Mouse (Mus musculus): ENCODE data around the gene Maco1. TPM values are rescaled to one million over a fixed set of nuclear protein-coding genes. Genes with fewer than 3 reads are reported as not detected.
A peak's percentile ranks its signal among the peaks of the same experiment; 100 is the strongest.

Maco1 gene
- polyA plus RNA-seq, 1 experiment from 2014 or later: 67.5 TPM

DNA sequence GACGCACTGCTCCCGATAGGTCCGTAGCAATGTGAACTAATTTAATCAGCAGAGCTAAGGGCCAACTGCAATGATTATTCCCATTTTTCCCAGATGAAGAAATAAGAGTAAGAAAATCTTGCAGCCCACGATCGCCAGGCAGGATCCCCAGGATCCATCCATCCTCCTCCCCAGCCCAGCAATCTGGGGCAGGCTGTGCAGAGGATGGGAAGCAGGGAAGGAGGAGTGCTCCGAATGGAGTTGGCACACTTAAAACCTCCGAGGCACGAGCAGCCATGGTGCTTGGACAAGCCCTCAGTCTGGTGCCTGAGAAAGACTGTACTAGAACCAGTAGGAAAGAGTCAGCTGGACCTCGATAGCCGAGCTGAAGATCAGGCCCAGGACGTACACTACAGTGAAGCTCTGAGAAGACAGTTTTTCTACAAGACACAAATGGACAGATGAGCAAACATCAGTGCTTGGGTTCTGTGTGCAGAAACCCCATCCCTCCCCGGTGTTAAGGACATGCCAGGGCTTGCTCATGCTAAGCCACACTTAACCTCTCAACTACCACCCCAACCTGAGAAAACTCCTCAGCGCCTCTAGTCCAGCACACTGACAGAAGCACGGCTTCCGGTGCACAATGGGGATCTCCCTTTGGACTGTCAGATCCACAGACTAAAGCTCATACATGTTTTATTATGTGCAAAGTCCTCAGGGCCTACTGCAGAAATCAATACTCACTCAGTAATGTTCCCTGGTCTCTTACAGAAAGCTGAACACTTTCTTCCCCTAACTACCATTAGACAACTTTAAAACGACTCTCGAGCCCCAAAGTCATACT, 39.5 kb downstream of the Maco1 start:
- Histone ChIP-seq H3K36me3 (peaks cover 64% of the 10 kb centered on the region), H3K27ac (no peak overlapping the region), H3K4me3 (no peak overlapping the region), H3K27me3 (no peaks in the 10 kb centered on the region), H3K9ac (no peak overlapping the region), H3K9me3 (no peaks in the 10 kb centered on the region), H3K4me1 (no peaks in the 10 kb centered on the region), H3K4me2 (no peak overlapping the region)
- WGBS: 86% methylated on average over 17 of the region's 17 CpGs
- ATAC-seq (ENCODE audit: insufficient number of reproducible peaks, insufficient read depth, low FRiP score, low TSS enrichment, low read depth): no peak

DNA sequence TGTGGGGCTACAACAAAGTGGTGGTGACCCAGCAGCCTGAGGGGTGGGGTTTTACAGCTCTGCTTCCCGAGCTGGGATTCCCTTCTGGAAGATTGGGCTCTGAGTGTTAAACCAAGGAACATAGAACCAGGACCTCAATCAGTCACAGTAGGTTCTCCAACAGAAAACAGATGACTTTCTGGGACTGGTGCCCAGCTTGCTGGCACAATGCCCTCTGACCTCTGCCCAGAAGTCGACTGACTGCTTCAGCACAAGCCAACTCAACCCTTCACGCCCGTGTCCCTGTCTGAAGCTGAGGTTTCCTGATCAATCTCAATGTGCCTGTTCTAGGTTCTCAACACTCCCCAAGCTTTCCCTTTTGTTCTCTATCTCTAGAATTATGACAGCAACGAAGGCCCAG, 48.4 kb downstream of the Maco1 start:
- Histone ChIP-seq H3K9ac (no peak overlapping the region), H3K27ac (no peak overlapping the region), H3K4me3 (no peak overlapping the region), H3K4me2 (no peak overlapping the region), H3K27me3 (no peaks in the 10 kb centered on the region), H3K9me3 (no peaks in the 10 kb centered on the region), H3K36me3 (peaks cover 86% of the 10 kb centered on the region), H3K4me1 (peaks cover 40% of the 10 kb centered on the region)
- 57% methylated on average over 5 of the region's 5 CpGs for WGBS
- ATAC-seq (ENCODE audit: insufficient number of reproducible peaks, insufficient read depth, low FRiP score, low TSS enrichment, low read depth): no peak

DNA sequence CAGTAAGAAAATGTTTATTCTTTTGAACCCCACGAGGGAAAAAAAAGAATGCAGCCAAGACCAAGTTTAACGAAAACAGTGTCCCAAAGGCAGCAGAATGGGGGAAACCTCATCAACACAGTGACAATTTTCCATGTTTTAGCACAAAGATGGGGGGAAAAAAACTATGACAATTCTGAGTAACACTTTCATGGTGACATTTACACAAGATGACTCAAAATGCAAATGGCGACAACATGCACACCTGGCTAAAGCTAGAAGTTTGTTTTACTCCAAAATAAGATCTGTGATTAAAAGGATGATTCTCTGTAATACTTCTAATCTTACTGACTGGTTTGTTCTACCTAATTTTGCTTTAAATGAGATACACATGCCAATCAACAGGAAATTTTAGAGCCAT, 50.4 kb downstream of the Maco1 start:
- Histone ChIP-seq H3K27ac (peak overlapping the region; percentile 34; the same call in 1 of the 2 replicates), H3K36me3 (peaks cover 66% of the 10 kb centered on the region), H3K27me3 (no peaks in the 10 kb centered on the region), H3K4me1 (peaks cover 47% of the 10 kb centered on the region), H3K9me3 (no peaks in the 10 kb centered on the region), H3K4me3 (no peak overlapping the region), H3K4me2 (no peak overlapping the region), H3K9ac (no peak overlapping the region)
- ATAC-seq (ENCODE audit: insufficient number of reproducible peaks, insufficient read depth, low FRiP score, low TSS enrichment, low read depth): no peak
- WGBS: 78% methylated on average over 3 of the region's 3 CpGs

DNA sequence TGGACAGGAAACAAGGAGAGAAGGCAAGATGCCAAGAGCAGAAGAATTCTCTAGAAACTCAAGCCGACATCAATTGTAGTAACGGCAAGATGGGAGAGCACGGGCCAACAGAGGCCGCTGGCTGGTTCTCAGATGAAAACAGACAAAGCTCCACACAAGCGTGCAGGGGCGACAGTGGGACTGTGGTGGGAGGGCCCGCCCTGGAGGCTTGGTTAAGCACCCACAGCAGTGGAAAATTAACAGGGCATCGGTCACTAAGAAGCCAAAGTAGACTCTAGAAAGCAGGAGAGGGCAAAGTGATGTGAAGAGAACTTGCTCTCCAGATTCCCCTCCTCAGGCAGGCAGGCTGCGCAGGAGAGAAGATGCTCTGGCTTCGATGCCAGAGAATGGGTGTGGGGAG, 51.0 kb downstream of the Maco1 start:
- H3K36me3 ChIP-seq: peaks cover 61% of the 10 kb centered on the region
- no peaks in the 10 kb centered on the region for H3K9me3 ChIP-seq
- peaks cover 53% of the 10 kb centered on the region for H3K4me1 ChIP-seq
- no peak for ATAC-seq (ENCODE audit: insufficient number of reproducible peaks, insufficient read depth, low FRiP score, low TSS enrichment, low read depth)
- no peak overlapping the region for H3K9ac ChIP-seq
- 79% methylated on average over 10 of the region's 10 CpGs for WGBS
- H3K4me2 ChIP-seq: no peak overlapping the region
- H3K27ac ChIP-seq: no peak overlapping the region
- no peaks in the 10 kb centered on the region for H3K27me3 ChIP-seq
- H3K4me3 ChIP-seq: no peak overlapping the region

DNA sequence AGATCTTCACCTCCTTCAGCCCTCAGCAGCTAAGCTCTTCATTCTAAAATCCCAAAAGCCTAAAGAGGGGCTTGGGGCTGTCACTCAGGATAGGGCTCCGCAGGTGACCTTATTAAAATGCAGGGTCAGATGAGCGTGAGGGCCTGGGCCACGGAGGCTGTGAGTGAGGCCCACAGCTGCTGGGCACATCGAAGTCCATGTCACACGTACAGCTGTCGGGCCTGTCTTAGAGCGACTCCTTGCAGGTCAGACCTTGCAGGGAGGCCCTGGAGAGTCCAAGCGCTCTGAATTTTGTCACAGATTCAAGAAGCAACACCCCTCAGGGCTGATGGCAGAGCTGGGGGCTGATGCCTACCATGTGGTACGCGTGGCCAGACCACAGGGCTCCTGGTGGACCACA, 52.5 kb downstream of the Maco1 start:
- Histone ChIP-seq H3K9me3 (no peaks in the 10 kb centered on the region), H3K4me1 (peaks cover 67% of the 10 kb centered on the region), H3K27ac (peak overlapping the region; percentile 39; the same call in 1 of the 2 replicates), H3K27me3 (no peaks in the 10 kb centered on the region), H3K36me3 (peaks cover 47% of the 10 kb centered on the region), H3K4me3 (no peak overlapping the region), H3K9ac (no peak overlapping the region), H3K4me2 (no peak overlapping the region)
- no peak for ATAC-seq (ENCODE audit: insufficient number of reproducible peaks, insufficient read depth, low FRiP score, low TSS enrichment, low read depth)
- WGBS: 71% methylated on average over 10 of the region's 10 CpGs

DNA sequence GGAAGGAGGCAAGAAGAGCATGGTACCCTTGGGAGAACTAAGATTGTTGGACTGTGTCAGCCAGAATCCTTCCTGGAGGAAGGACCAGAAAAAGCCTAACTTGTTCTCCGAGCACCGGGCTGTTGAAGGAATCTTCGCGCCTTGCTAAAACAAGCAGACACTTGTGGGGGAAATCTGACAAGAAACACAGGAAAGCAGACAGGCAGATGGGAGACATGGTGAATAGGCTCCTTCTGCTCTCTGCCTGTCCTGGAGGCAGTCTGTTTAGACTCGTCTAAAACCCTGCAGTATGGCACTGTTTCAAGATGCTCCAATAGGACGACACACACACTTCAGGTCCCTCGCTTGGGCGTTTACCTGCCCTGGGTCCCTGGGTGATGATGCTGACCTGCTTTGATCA, 53.0 kb downstream of the Maco1 start:
- ATAC-seq (ENCODE audit: insufficient number of reproducible peaks, insufficient read depth, low FRiP score, low TSS enrichment, low read depth): no peak
- no peak overlapping the region for H3K4me2 ChIP-seq
- 0 out of 2 replicates have a peak overlapping the region, but pooled peaks have one; percentile 39 for H3K27ac ChIP-seq
- peaks cover 41% of the 10 kb centered on the region for H3K36me3 ChIP-seq
- H3K9ac ChIP-seq: no peak overlapping the region
- peaks cover 64% of the 10 kb centered on the region for H3K4me1 ChIP-seq
- WGBS: 57% methylated on average over 8 of the region's 8 CpGs
- H3K9me3 ChIP-seq: no peaks in the 10 kb centered on the region
- H3K4me3 ChIP-seq: no peak overlapping the region
- no peaks in the 10 kb centered on the region for H3K27me3 ChIP-seq

DNA sequence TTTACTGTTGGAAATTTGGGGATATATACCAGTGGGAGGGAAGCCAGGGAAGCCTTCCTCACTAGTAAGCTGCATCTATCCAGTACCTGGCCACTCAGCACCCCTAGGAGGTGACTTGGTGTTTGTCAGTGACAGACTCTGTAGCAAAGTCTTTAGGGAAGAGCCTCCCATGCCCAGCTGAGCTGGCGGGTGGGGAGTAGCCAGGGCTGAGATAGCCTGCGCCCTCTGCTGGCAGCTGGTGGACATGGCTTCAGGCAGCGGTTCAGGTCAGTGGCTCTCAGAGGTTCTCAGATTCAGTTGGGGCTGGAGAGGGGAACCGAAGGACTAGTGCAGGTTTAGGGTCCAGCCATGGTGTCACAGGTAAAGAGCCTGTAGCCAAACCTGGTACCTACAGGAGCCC, 53.9 kb downstream of the Maco1 start:
- peaks cover 56% of the 10 kb centered on the region for H3K4me1 ChIP-seq
- H3K27me3 ChIP-seq: no peaks in the 10 kb centered on the region
- H3K9ac ChIP-seq: no peak overlapping the region
- no peak for ATAC-seq (ENCODE audit: insufficient number of reproducible peaks, insufficient read depth, low FRiP score, low TSS enrichment, low read depth)
- no peak overlapping the region for H3K4me3 ChIP-seq
- 7% methylated on average over 4 of the region's 4 CpGs for WGBS
- no peak overlapping the region for H3K4me2 ChIP-seq
- no peaks in the 10 kb centered on the region for H3K9me3 ChIP-seq
- H3K27ac ChIP-seq: no peak overlapping the region
- peaks cover 34% of the 10 kb centered on the region for H3K36me3 ChIP-seq

DNA sequence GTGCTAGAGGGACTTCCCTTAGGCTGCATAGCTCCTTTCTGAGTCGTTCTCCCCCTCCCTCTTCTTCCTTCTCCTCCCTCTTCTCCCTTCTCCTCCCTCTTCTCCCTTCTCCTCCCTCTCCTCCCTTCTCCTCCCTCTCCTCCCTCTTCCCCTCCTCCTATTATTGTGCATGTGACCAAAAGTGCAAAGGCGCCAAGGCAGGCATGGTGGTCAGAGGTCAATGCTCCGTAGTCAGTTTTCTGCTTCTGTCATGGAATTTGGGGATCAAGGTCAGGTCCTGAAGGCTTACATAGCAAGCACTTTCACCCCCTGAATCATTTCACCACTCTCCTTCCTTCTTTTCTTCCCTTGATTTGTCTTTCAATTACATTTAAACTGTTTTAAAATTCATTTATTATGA, 54.3 kb downstream of the Maco1 start:
- 54% methylated on average over 3 of the region's 3 CpGs for WGBS
- no peak for ATAC-seq (ENCODE audit: insufficient number of reproducible peaks, insufficient read depth, low FRiP score, low TSS enrichment, low read depth)
- H3K9ac ChIP-seq: no peak overlapping the region

DNA sequence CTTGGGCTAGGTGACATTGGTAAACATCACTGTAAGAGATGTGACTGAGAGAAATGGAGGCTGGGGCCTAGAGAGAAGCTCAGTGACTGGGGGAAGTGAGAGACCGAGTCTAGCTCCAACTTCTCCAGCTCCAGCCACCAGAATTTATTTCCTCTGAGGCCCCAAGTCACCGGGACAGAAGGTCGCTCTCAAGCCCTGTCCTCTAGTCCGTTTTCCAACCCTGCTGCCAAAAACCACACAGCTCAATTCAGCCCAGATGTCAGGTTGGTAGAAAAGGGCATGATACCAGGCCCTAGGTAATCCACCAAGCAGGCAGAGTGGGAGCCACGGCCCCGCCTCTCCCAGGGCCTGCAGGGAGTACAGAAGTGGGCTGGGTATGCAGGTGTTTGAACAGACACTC, 55.5 kb downstream of the Maco1 start:
- H3K4me3 ChIP-seq: no peak overlapping the region
- no peak overlapping the region for H3K4me2 ChIP-seq
- peaks cover 43% of the 10 kb centered on the region for H3K4me1 ChIP-seq
- H3K27me3 ChIP-seq: no peaks in the 10 kb centered on the region
- H3K9ac ChIP-seq: no peak overlapping the region
- H3K36me3 ChIP-seq: peaks cover 22% of the 10 kb centered on the region
- no peak for ATAC-seq (ENCODE audit: insufficient number of reproducible peaks, insufficient read depth, low FRiP score, low TSS enrichment, low read depth)
- no peaks in the 10 kb centered on the region for H3K9me3 ChIP-seq
- WGBS: 62% methylated on average over 6 of the region's 6 CpGs
- H3K27ac ChIP-seq: no peak overlapping the region

More for the DNA sequence above, 54.3 kb downstream of the Maco1 start:
- Histone ChIP-seq H3K4me2 (no peak overlapping the region), H3K9me3 (no peaks in the 10 kb centered on the region), H3K36me3 (peaks cover 30% of the 10 kb centered on the region), H3K27me3 (no peaks in the 10 kb centered on the region), H3K4me1 (peaks cover 53% of the 10 kb centered on the region), H3K27ac (no peak overlapping the region), H3K4me3 (no peak overlapping the region)

DNA sequence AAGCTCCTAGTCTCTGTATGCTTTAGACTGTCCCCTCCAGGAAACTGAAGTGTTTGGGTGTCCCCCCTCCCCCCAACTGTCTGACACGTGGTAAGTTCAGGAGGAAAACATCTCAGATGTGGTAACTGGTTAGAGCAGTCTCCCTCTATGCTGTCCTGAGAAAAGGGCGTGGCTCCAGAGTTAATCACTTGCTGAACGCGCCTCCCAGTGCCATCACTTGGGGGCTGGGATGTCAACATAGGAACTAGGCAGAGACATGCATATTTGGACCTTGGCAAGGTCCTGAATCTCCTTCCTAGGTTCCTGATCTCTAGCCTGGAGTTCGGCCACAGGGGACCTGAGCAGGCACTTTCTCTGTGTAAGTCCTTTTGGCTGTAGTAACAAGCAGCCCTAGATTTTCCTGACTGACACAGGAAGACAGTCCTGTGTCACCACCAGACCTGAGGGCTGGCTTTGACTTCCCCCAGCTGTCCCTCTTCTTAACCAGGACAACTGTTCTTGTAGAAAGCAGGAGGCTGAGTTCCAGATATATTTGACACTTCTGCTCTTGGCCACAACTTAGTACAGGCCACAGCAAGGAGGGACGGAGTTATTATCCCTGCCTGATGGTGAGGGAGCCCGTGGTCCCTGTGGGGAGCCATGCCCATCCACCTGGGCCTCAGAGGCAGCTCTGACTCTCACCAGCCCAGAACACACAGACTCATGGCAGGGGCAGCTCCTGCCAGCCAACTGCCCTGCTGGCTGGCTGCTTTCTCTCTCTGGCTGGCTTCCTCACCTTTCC, 56.4 kb downstream of the Maco1 start:
- ATAC-seq (ENCODE audit: insufficient number of reproducible peaks, insufficient read depth, low FRiP score, low TSS enrichment, low read depth): no peak
- 0 out of 2 replicates have a peak overlapping the region, but pooled peaks have one; percentile 21 for H3K9ac ChIP-seq
- no peak overlapping the region for H3K4me2 ChIP-seq
- 21% methylated on average over 7 of the region's 7 CpGs for WGBS
- H3K4me1 ChIP-seq: peaks cover 35% of the 10 kb centered on the region
- no peak overlapping the region for H3K4me3 ChIP-seq
- H3K36me3 ChIP-seq: peaks cover 14% of the 10 kb centered on the region
- no peaks in the 10 kb centered on the region for H3K27me3 ChIP-seq
- no peaks in the 10 kb centered on the region for H3K9me3 ChIP-seq
- no peak overlapping the region for H3K27ac ChIP-seq

DNA sequence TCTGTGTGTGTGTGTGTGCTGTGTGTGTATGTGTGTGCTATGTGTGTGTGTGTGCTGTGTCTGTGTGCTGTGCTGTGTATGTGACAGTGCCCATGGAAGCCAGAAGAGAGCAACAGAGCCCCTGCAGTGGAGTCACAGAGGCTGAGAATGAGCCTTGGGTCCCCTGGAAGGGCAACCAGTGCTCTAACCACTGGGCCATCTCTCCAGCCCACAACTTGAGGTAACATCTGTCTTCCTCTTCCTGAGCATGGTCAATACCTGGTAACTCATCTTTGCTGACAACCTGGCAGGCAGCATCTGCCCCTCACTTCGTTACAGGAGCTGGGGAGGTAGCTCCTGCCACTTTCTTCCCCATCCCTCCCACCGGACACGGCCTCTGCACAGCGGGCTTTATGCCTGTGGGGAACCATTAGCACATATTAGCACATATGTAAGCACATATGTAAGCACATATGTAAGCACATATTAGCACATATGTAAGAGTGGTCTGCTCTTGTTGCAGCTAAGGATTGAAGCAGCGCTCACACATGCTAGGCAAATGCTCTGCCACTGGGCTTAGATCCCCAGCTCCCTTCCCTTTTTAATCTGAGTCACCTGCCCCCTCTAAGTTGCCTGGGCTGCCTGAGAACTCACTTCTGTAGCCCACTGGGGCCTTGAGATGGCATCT, 57.2 kb downstream of the Maco1 start:
- ATAC-seq (ENCODE audit: insufficient number of reproducible peaks, insufficient read depth, low FRiP score, low TSS enrichment, low read depth): no peak
- H3K27ac ChIP-seq: no peak overlapping the region
- peaks cover 35% of the 10 kb centered on the region for H3K4me1 ChIP-seq
- H3K4me2 ChIP-seq: no peak overlapping the region
- no peaks in the 10 kb centered on the region for H3K27me3 ChIP-seq
- WGBS: 73% methylated on average over 5 of the region's 5 CpGs
- no peak overlapping the region for H3K9ac ChIP-seq
- peaks cover 6% of the 10 kb centered on the region; the same call in 1 of the 2 replicates for H3K36me3 ChIP-seq
- no peak overlapping the region for H3K4me3 ChIP-seq
- H3K9me3 ChIP-seq: no peaks in the 10 kb centered on the region
